15 mouse cellular contexts compared by ENCODE assay signal in genomic region chr8:70646775-70647174, GRCm38 (mm10). TPM values are rescaled to one million over a fixed set of nuclear protein-coding genes. Genes with fewer than 3 reads are reported as not detected.
DNase-seq lines count a peak whose midpoint lies in the region; ATAC-seq and TF ChIP-seq lines count a peak whose summit lies in the region.
"Had no signal": no experiment of that assay in that cellular context is flagged by ENCODE, and none has a peak within 500 bp of the region (broad histone marks: within the 10 kb centered on the region; RNA-seq: fewer than 3 reads in every experiment).

No protein-coding gene starts in this region.

- H3K79me2 ChIP-seq in MEL (ENCODE audit: control insufficient read depth, insufficient read depth, low read length, poor library complexity) = no peaks in the 10 kb centered on the region

- no peak overlapping the region for H3K4me2 ChIP-seq in forebrain, embryonic 14.5 days (ENCODE audit: low read length)
- H3K4me2 ChIP-seq in forebrain, embryonic 12.5 days = no peak overlapping the region
- H3K4me2 ChIP-seq in liver, embryonic 13.5 days = no peak overlapping the region
- no peak overlapping the region for H3K4me2 ChIP-seq in lung, postnatal 0 days (replicated peaks; ENCODE audit: low read depth, low read length)
- H3K4me2 ChIP-seq: embryonic facial prominence, embryonic 13.5 days; stomach, embryonic 15.5 days had no signal

- no peak for ATAC-seq in forebrain, embryonic 14.5 days
- ATAC-seq in forebrain, embryonic 12.5 days (ENCODE audit: low FRiP score) = no peak
- ATAC-seq in liver, embryonic 13.5 days (ENCODE audit: low read depth) = no peak
- no peak for ATAC-seq in lung, postnatal 0 days

- no peaks in the 10 kb centered on the region; the same call in 1 of the 2 replicates for H3K27me3 ChIP-seq in forebrain, embryonic 14.5 days (replicated peaks; ENCODE audit: control insufficient read depth, insufficient read depth, low read length)
- 0 out of 2 replicates have a peak, but pooled peaks cover 5% of the 10 kb centered on the region for H3K27me3 ChIP-seq in forebrain, embryonic 12.5 days
- no peaks in the 10 kb centered on the region for H3K27me3 ChIP-seq in kidney, adult 2 months (replicated peaks; ENCODE audit: control insufficient read depth, insufficient read depth, low read length)
- no peaks in the 10 kb centered on the region for H3K27me3 ChIP-seq in MEL (ENCODE audit: control insufficient read depth in 1 of 2, insufficient read depth in 2 of 2, low read length in 2 of 2)
- no peaks in the 10 kb centered on the region for H3K27me3 ChIP-seq in liver, embryonic 13.5 days
- H3K27me3 ChIP-seq in lung, postnatal 0 days (replicated peaks; ENCODE audit: insufficient read depth, low read length) = no peaks in the 10 kb centered on the region
- H3K27me3 ChIP-seq: embryonic facial prominence, embryonic 13.5 days; stomach, embryonic 15.5 days had no signal

- no peak for TF ChIP-seq EP300 in MEL (IDR thresholded peaks at IDR 0.05; ENCODE audit: low read depth in 1 of 2, low read length in 2 of 2)
- no peak for TF ChIP-seq EP300 in lung, postnatal 0 days (IDR thresholded peaks at IDR 0.05)

- H3K4me1 ChIP-seq in forebrain, embryonic 14.5 days (ENCODE audit: control insufficient read depth, insufficient read depth, low read length) = peaks cover 7% of the 10 kb centered on the region
- peaks cover 40% of the 10 kb centered on the region for H3K4me1 ChIP-seq in forebrain, embryonic 12.5 days
- H3K4me1 ChIP-seq in kidney, adult 2 months (ENCODE audit: control insufficient read depth, insufficient read depth, low read length) = peaks cover 45% of the 10 kb centered on the region
- H3K4me1 ChIP-seq in MEL (ENCODE audit: control insufficient read depth in 1 of 2, insufficient read depth in 2 of 2, low read length in 2 of 2) = peaks cover 9 to 30% of the 10 kb centered on the region in 2 experiments
- peaks cover 44% of the 10 kb centered on the region for H3K4me1 ChIP-seq in liver, embryonic 13.5 days (replicated peaks)
- H3K4me1 ChIP-seq in lung, postnatal 0 days (ENCODE audit: insufficient read depth, low read depth, low read length) = peaks cover 26% of the 10 kb centered on the region; the same call in 1 of the 2 replicates

- H3K4me3 ChIP-seq in forebrain, embryonic 14.5 days (ENCODE audit: low read depth, low read length) = no peak overlapping the region
- no peak overlapping the region for H3K4me3 ChIP-seq in forebrain, embryonic 12.5 days (replicated peaks)
- H3K4me3 ChIP-seq in kidney, adult 2 months (ENCODE audit: insufficient read depth, low read depth, low read length) = no peak overlapping the region
- no peak overlapping the region for H3K4me3 ChIP-seq in MEL (ENCODE audit: control insufficient read depth in 1 of 2, insufficient read depth in 1 of 2, low read depth in 2 of 2, low read length in 2 of 2)
- H3K4me3 ChIP-seq in liver, embryonic 13.5 days (replicated peaks) = no peak overlapping the region
- no peak overlapping the region for H3K4me3 ChIP-seq in lung, postnatal 0 days (ENCODE audit: low read depth, low read length)
- H3K4me3 ChIP-seq: embryonic facial prominence, embryonic 13.5 days; stomach, embryonic 15.5 days had no signal

- no peak for DNase-seq in forebrain, embryonic 14.5 days (ENCODE audit: low spot score)
- peak; percentile 46 for DNase-seq in kidney, adult 2 months
- no peak for DNase-seq in kidney, adult 11 months
- no peak for DNase-seq in MEL (ENCODE audit: low read depth, low spot score)
- DNase-seq in liver, embryonic 13.5 days = no peak
- DNase-seq in right cerebral cortex, adult 2 months (ENCODE audit: low spot score in 2 of 2) = no peak
- no peak for DNase-seq in lung, postnatal 0 days (ENCODE audit: low spot score)
- DNase-seq: B cell, adult 2 months; cerebellum, adult 11 months; lung, adult 2 months; right cerebral cortex, postnatal 14 days had no signal

- no peak for TF ChIP-seq RAD21 in MEL (IDR thresholded peaks at IDR 0.05; ENCODE audit: low read depth, low read length)

- no peaks in the 10 kb centered on the region for H3K9me3 ChIP-seq in forebrain, embryonic 14.5 days (replicated peaks; ENCODE audit: control insufficient read depth, low read length)
- H3K9me3 ChIP-seq in forebrain, embryonic 12.5 days = no peaks in the 10 kb centered on the region
- H3K9me3 ChIP-seq in MEL (replicated peaks; ENCODE audit: insufficient read depth, low read length) = no peaks in the 10 kb centered on the region
- no peaks in the 10 kb centered on the region for H3K9me3 ChIP-seq in liver, embryonic 13.5 days (replicated peaks)
- H3K9me3 ChIP-seq in lung, postnatal 0 days (ENCODE audit: low read length) = no peaks in the 10 kb centered on the region
- H3K9me3 ChIP-seq: embryonic facial prominence, embryonic 13.5 days; stomach, embryonic 15.5 days had no signal

- no peak overlapping the region for H3K27ac ChIP-seq in forebrain, embryonic 14.5 days (ENCODE audit: low read depth, low read length)
- no peak overlapping the region for H3K27ac ChIP-seq in forebrain, embryonic 12.5 days
- no peak overlapping the region for H3K27ac ChIP-seq in kidney, adult 2 months (ENCODE audit: insufficient read depth, low read depth, low read length)
- H3K27ac ChIP-seq in MEL (ENCODE audit: control insufficient read depth, low read depth, low read length) = no peak overlapping the region
- 0 out of 2 replicates have a peak overlapping the region, but pooled peaks have one; percentile 64 for H3K27ac ChIP-seq in liver, embryonic 13.5 days
- H3K27ac ChIP-seq in lung, postnatal 0 days (ENCODE audit: low read length) = no peak overlapping the region

- no peak for TF ChIP-seq POLR2A in kidney, adult 2 months (IDR thresholded peaks at IDR 0.05; ENCODE audit: low read depth, low read length)
- no peak for TF ChIP-seq POLR2A in MEL (IDR thresholded peaks at IDR 0.05; ENCODE audit: control insufficient read depth in 1 of 2, insufficient read depth in 1 of 2, low read depth in 1 of 2, low read length in 2 of 2, poor library complexity in 1 of 2)

- 0 out of 2 replicates have a peak overlapping the region, but pooled peaks have one; percentile 21 for H3K9ac ChIP-seq in forebrain, embryonic 14.5 days (ENCODE audit: low read length)
- no peak overlapping the region for H3K9ac ChIP-seq in forebrain, embryonic 12.5 days
- peak overlapping the region; percentile 24; the same call in 1 of the 2 replicates for H3K9ac ChIP-seq in MEL (ENCODE audit: control insufficient read depth, low read depth, low read length, poor library complexity, severe bottlenecking)
- peak overlapping the region; percentile 36; the same call in 1 of the 2 replicates for H3K9ac ChIP-seq in liver, embryonic 13.5 days
- H3K9ac ChIP-seq in lung, postnatal 0 days (replicated peaks; ENCODE audit: low read depth) = no peak overlapping the region
- H3K9ac ChIP-seq: stomach, embryonic 15.5 days had no signal

- TF ChIP-seq CTCF in kidney, adult 2 months (conservative IDR thresholded peaks at IDR 0.05; ENCODE audit: insufficient read depth, insufficient read length, low read depth, low read length) = no peak
- no peak for TF ChIP-seq CTCF in MEL (IDR thresholded peaks at IDR 0.05 in 2 of 3, conservative IDR thresholded peaks at IDR 0.05 in 1 of 3; ENCODE audit: control insufficient read depth in 1 of 3, insufficient read depth in 1 of 3, low read depth in 2 of 3, low read length in 3 of 3, poor library complexity in 1 of 3, severe bottlenecking in 1 of 3)
- TF ChIP-seq CTCF in lung, postnatal 0 days (IDR thresholded peaks at IDR 0.05) = no peak

- peaks cover 25% of the 10 kb centered on the region for H3K36me3 ChIP-seq in forebrain, embryonic 14.5 days (ENCODE audit: control insufficient read depth, insufficient read depth, low read length)
- H3K36me3 ChIP-seq in forebrain, embryonic 12.5 days (replicated peaks) = peaks cover 31% of the 10 kb centered on the region
- peaks cover 3% of the 10 kb centered on the region for H3K36me3 ChIP-seq in kidney, adult 2 months (ENCODE audit: control insufficient read depth, insufficient read depth, low read length)
- H3K36me3 ChIP-seq in MEL (ENCODE audit: control insufficient read depth in 1 of 2, insufficient read depth in 2 of 2, low read length in 2 of 2) = peaks cover 0 to 24% of the 10 kb centered on the region in 2 experiments; a peak in 2 of 4 replicates
- H3K36me3 ChIP-seq in liver, embryonic 13.5 days = peaks cover 19% of the 10 kb centered on the region
- H3K36me3 ChIP-seq in lung, postnatal 0 days (ENCODE audit: insufficient read depth, low read length) = peaks cover 12% of the 10 kb centered on the region

RNA-seq across cellular contexts. Expression of gene Pgpep1, which starts 13.4 kb away (rescaled TPM):
- 85.7 and 101 TPM in 2 replicates for polyA plus RNA-seq in forebrain, embryonic 14.5 days (2014; fragmentation: Nextera tagmentation; extraction: Ambion mirVana)
- polyA plus RNA-seq in forebrain, embryonic 12.5 days (2016; fragmentation: Nextera tagmentation; extraction: Ambion mirVana) = 69.3 and 70.4 TPM in 2 replicates
- polyA plus RNA-seq in kidney, adult 2 months (2012; rRNA removed) = 296 TPM in 2 replicates
- 12.6 and 13.7 TPM in 2 replicates for total RNA-seq in MEL (2012; rRNA removed)
- polyA plus RNA-seq in MEL (2012; ENCODE audit: insufficient read depth in 1 of 2, insufficient read length in 2 of 2, low read depth in 1 of 2, low replicate concordance in 2 of 2, missing spikeins in 1 of 2) = 10 to 100 TPM in 1 of 2 experiments, not detected in 1; 19.5 TPM
- 17.9 and 19.5 TPM in 2 replicates for polyA plus RNA-seq in liver, embryonic 13.5 days (2015; fragmentation: Nextera tagmentation; extraction: Ambion mirVana)
- polyA plus RNA-seq in lung, postnatal 0 days (2015; fragmentation: Nextera tagmentation; extraction: Ambion mirVana) = 32.9 and 34.4 TPM in 2 replicates

RNA-seq across cellular contexts. Expression of gene Gdf15, which starts 14.5 kb away (rescaled TPM):
- polyA plus RNA-seq in forebrain, embryonic 14.5 days (2014; fragmentation: Nextera tagmentation; extraction: Ambion mirVana) = 0.16 and 0.20 TPM in 2 replicates
- 0.14 TPM in 1 of 2 replicates, not detected in the other for polyA plus RNA-seq in forebrain, embryonic 12.5 days (2016; fragmentation: Nextera tagmentation; extraction: Ambion mirVana)
- polyA plus RNA-seq in kidney, adult 2 months (2012; rRNA removed) = 11.2 and 17.8 TPM in 2 replicates
- 0.15 and 1.8 TPM in 2 replicates for total RNA-seq in MEL (2012; rRNA removed)
- polyA plus RNA-seq in MEL (2012; ENCODE audit: insufficient read depth in 1 of 2, insufficient read length in 2 of 2, low read depth in 1 of 2, low replicate concordance in 2 of 2, missing spikeins in 1 of 2) = under 1 TPM in 1 of 2 experiments, not detected in 1; 0.63 TPM
- 3.9 and 4.1 TPM in 2 replicates for polyA plus RNA-seq in liver, embryonic 13.5 days (2015; fragmentation: Nextera tagmentation; extraction: Ambion mirVana)
- 1.3 and 2.3 TPM in 2 replicates for polyA plus RNA-seq in lung, postnatal 0 days (2015; fragmentation: Nextera tagmentation; extraction: Ambion mirVana)
- total RNA-seq: layer of hippocampus, postnatal 10 days had no signal

RNA-seq across cellular contexts. Expression of gene Lsm4, which starts 26.3 kb away (rescaled TPM):
- polyA plus RNA-seq in forebrain, embryonic 14.5 days (2014; fragmentation: Nextera tagmentation; extraction: Ambion mirVana) = 200 and 220 TPM in 2 replicates
- 259 and 275 TPM in 2 replicates for polyA plus RNA-seq in forebrain, embryonic 12.5 days (2016; fragmentation: Nextera tagmentation; extraction: Ambion mirVana)
- 106 and 120 TPM in 2 replicates for polyA plus RNA-seq in kidney, adult 2 months (2012; rRNA removed)
- 152 and 172 TPM in 2 replicates for total RNA-seq in MEL (2012; rRNA removed)
- polyA plus RNA-seq in MEL (2012; ENCODE audit: insufficient read depth in 1 of 2, insufficient read length in 2 of 2, low read depth in 1 of 2, low replicate concordance in 2 of 2, missing spikeins in 1 of 2) = 1,000 to 10,000 TPM in 1 of 2 experiments, 100 to 1,000 TPM in 1; 514 to 2,024 TPM
- polyA plus RNA-seq in liver, embryonic 13.5 days (2015; fragmentation: Nextera tagmentation; extraction: Ambion mirVana) = 185 and 200 TPM in 2 replicates
- polyA plus RNA-seq in lung, postnatal 0 days (2015; fragmentation: Nextera tagmentation; extraction: Ambion mirVana) = 95.9 and 104 TPM in 2 replicates

RNA-seq across cellular contexts. Expression of gene Lrrc25, which starts 30.8 kb away (rescaled TPM):
- 0.89 and 1.9 TPM in 2 replicates for polyA plus RNA-seq in forebrain, embryonic 14.5 days (2014; fragmentation: Nextera tagmentation; extraction: Ambion mirVana)
- 0.31 and 0.45 TPM in 2 replicates for polyA plus RNA-seq in forebrain, embryonic 12.5 days (2016; fragmentation: Nextera tagmentation; extraction: Ambion mirVana)
- 3.2 and 3.5 TPM in 2 replicates for polyA plus RNA-seq in kidney, adult 2 months (2012; rRNA removed)
- total RNA-seq in MEL (2012; rRNA removed) = 0.20 and 0.39 TPM in 2 replicates
- 1 to 10 TPM in 1 of 2 experiments, not detected in 1; 1.1 TPM for polyA plus RNA-seq in MEL (2012; ENCODE audit: insufficient read depth in 1 of 2, insufficient read length in 2 of 2, low read depth in 1 of 2, low replicate concordance in 2 of 2, missing spikeins in 1 of 2)
- polyA plus RNA-seq in liver, embryonic 13.5 days (2015; fragmentation: Nextera tagmentation; extraction: Ambion mirVana) = 5.4 and 5.6 TPM in 2 replicates
- polyA plus RNA-seq in lung, postnatal 0 days (2015; fragmentation: Nextera tagmentation; extraction: Ambion mirVana) = 4.2 TPM in 2 replicates

RNA-seq across cellular contexts. Expression of gene Ssbp4, which starts 38.1 kb away (rescaled TPM):
- 135 and 147 TPM in 2 replicates for polyA plus RNA-seq in forebrain, embryonic 14.5 days (2014; fragmentation: Nextera tagmentation; extraction: Ambion mirVana)
- 97.4 and 106 TPM in 2 replicates for polyA plus RNA-seq in forebrain, embryonic 12.5 days (2016; fragmentation: Nextera tagmentation; extraction: Ambion mirVana)
- polyA plus RNA-seq in kidney, adult 2 months (2012; rRNA removed) = 84.9 and 123 TPM in 2 replicates
- 80.2 and 84.9 TPM in 2 replicates for total RNA-seq in MEL (2012; rRNA removed)
- 100 to 1,000 TPM in 1 of 2 experiments, not detected in 1; 212 TPM for polyA plus RNA-seq in MEL (2012; ENCODE audit: insufficient read depth in 1 of 2, insufficient read length in 2 of 2, low read depth in 1 of 2, low replicate concordance in 2 of 2, missing spikeins in 1 of 2)
- 54.2 and 62.4 TPM in 2 replicates for polyA plus RNA-seq in liver, embryonic 13.5 days (2015; fragmentation: Nextera tagmentation; extraction: Ambion mirVana)
- polyA plus RNA-seq in lung, postnatal 0 days (2015; fragmentation: Nextera tagmentation; extraction: Ambion mirVana) = 117 and 125 TPM in 2 replicates

Comparison
In these comparisons a context has a peak if more than half of its experiments do, and no peak if none do; other contexts are left out.
1. H3K9ac ChIP-seq: peak in forebrain, embryonic 14.5 days (single experiment), MEL (single experiment) and liver, embryonic 13.5 days (single experiment); none in forebrain, embryonic 12.5 days (single experiment) and lung, postnatal 0 days (single experiment).